Comparison of ENCODE assay signal across 13 mouse cellular contexts in genomic region chr16:18342076-18342475, GRCm38 (mm10). TPM values are rescaled to one million over a fixed set of nuclear protein-coding genes. Genes with fewer than 3 reads are reported as not detected.
DNase-seq lines count a peak whose midpoint lies in the region; ATAC-seq and TF ChIP-seq lines count a peak whose summit lies in the region.
"Had no signal": no experiment of that assay in that cellular context is flagged by ENCODE, and none has a peak within 500 bp of the region (broad histone marks: within the 10 kb centered on the region; RNA-seq: fewer than 3 reads in every experiment).

No protein-coding gene starts in this region.

- no peak for TF ChIP-seq POLR2A in small intestine, adult 2 months (IDR thresholded peaks at IDR 0.05; ENCODE audit: low read depth, low read length)

- TF ChIP-seq CTCF in intestine, postnatal 0 days (IDR thresholded peaks at IDR 0.05; ENCODE audit: low read depth) = no peak
- TF ChIP-seq CTCF in small intestine, adult 2 months (IDR thresholded peaks at IDR 0.05; ENCODE audit: extremely low read depth, insufficient read length, insufficient replicate concordance, low read depth, low read length) = no peak

- WGBS in embryonic facial prominence, embryonic 13.5 days = 81% methylated on average over 2 of the region's 2 CpGs
- 91% methylated on average over 2 of the region's 2 CpGs for WGBS in embryonic facial prominence, embryonic 10.5 days
- 82% methylated on average over 2 of the region's 2 CpGs for WGBS in midbrain, embryonic 10.5 days
- WGBS in midbrain, embryonic 11.5 days = 69% methylated on average over 2 of the region's 2 CpGs
- WGBS in intestine, postnatal 0 days = 45% methylated on average over 2 of the region's 2 CpGs
- WGBS in small intestine, adult 2 months = 25% methylated on average over 2 of the region's 2 CpGs

- H3K4me3 ChIP-seq in embryonic facial prominence, embryonic 13.5 days = no peak overlapping the region
- H3K4me3 ChIP-seq in embryonic facial prominence, embryonic 10.5 days = no peak overlapping the region
- H3K4me3 ChIP-seq in midbrain, embryonic 10.5 days = peak overlapping the region; percentile 66; the same call in 1 of the 2 replicates
- H3K4me3 ChIP-seq in midbrain, embryonic 11.5 days (ENCODE audit: low read depth, low read length) = no peak overlapping the region; the same call in 1 of the 2 replicates
- peak overlapping the region; percentile 67; the same call in 1 of the 2 replicates for H3K4me3 ChIP-seq in intestine, postnatal 0 days (ENCODE audit: low read depth, low read length)
- no peak overlapping the region for H3K4me3 ChIP-seq in small intestine, adult 2 months (ENCODE audit: low read depth, low read length)

- H3K27me3 ChIP-seq in embryonic facial prominence, embryonic 13.5 days = 0 out of 2 replicates have a peak, but pooled peaks cover 6% of the 10 kb centered on the region
- H3K27me3 ChIP-seq in embryonic facial prominence, embryonic 10.5 days (replicated peaks; ENCODE audit: low read depth, poor library complexity, severe bottlenecking) = peaks cover 11% of the 10 kb centered on the region
- H3K27me3 ChIP-seq in midbrain, embryonic 10.5 days (ENCODE audit: low read depth, poor library complexity, severe bottlenecking) = peaks cover 14% of the 10 kb centered on the region
- no peaks in the 10 kb centered on the region; the same call in 1 of the 2 replicates for H3K27me3 ChIP-seq in midbrain, embryonic 11.5 days (ENCODE audit: control insufficient read depth, insufficient read depth, low read length)
- H3K27me3 ChIP-seq in intestine, postnatal 0 days (replicated peaks; ENCODE audit: control insufficient read depth, insufficient read depth, low read length) = no peaks in the 10 kb centered on the region
- no peaks in the 10 kb centered on the region for H3K27me3 ChIP-seq in small intestine, adult 2 months (ENCODE audit: control insufficient read depth, insufficient read depth, low read length)
- H3K27me3 ChIP-seq: forebrain, embryonic 13.5 days had no signal

- no peaks in the 10 kb centered on the region for H3K9me3 ChIP-seq in embryonic facial prominence, embryonic 13.5 days
- no peaks in the 10 kb centered on the region for H3K9me3 ChIP-seq in embryonic facial prominence, embryonic 10.5 days
- H3K9me3 ChIP-seq in midbrain, embryonic 10.5 days (replicated peaks) = no peaks in the 10 kb centered on the region
- no peaks in the 10 kb centered on the region for H3K9me3 ChIP-seq in midbrain, embryonic 11.5 days (ENCODE audit: control insufficient read depth, low read length)
- no peaks in the 10 kb centered on the region for H3K9me3 ChIP-seq in intestine, postnatal 0 days (ENCODE audit: control insufficient read depth)
- H3K9me3 ChIP-seq: forebrain, embryonic 13.5 days; megakaryocyte, embryonic 14.5 days had no signal

- H3K4me2 ChIP-seq in embryonic facial prominence, embryonic 13.5 days = no peak overlapping the region
- no peak overlapping the region for H3K4me2 ChIP-seq in midbrain, embryonic 11.5 days
- H3K4me2 ChIP-seq in intestine, postnatal 0 days (replicated peaks; ENCODE audit: low read depth) = peak overlapping the region; percentile 80

- H3K36me3 ChIP-seq in embryonic facial prominence, embryonic 13.5 days = no peaks in the 10 kb centered on the region
- 0 out of 2 replicates have a peak, but pooled peaks cover 3% of the 10 kb centered on the region for H3K36me3 ChIP-seq in embryonic facial prominence, embryonic 10.5 days (replicated peaks)
- peaks cover 9% of the 10 kb centered on the region for H3K36me3 ChIP-seq in midbrain, embryonic 10.5 days
- no peaks in the 10 kb centered on the region for H3K36me3 ChIP-seq in midbrain, embryonic 11.5 days (ENCODE audit: control insufficient read depth, insufficient read depth, low read length)
- peaks cover 14% of the 10 kb centered on the region for H3K36me3 ChIP-seq in intestine, postnatal 0 days (ENCODE audit: control insufficient read depth, insufficient read depth)
- H3K36me3 ChIP-seq in small intestine, adult 2 months (ENCODE audit: control insufficient read depth, insufficient read depth, low read length) = peaks cover 10% of the 10 kb centered on the region

- no peak for ATAC-seq in embryonic facial prominence, embryonic 13.5 days (ENCODE audit: insufficient number of reproducible peaks, insufficient read depth, low FRiP score, low TSS enrichment, low read depth)
- no peak for ATAC-seq in midbrain, embryonic 11.5 days (ENCODE audit: low FRiP score)
- ATAC-seq in intestine, postnatal 0 days = peak; percentile 26; the same call in 1 of the 2 replicates
- ATAC-seq: forebrain, embryonic 13.5 days had no signal

- H3K27ac ChIP-seq in embryonic facial prominence, embryonic 13.5 days = no peak overlapping the region
- H3K27ac ChIP-seq in embryonic facial prominence, embryonic 10.5 days (replicated peaks) = no peak overlapping the region
- H3K27ac ChIP-seq in midbrain, embryonic 10.5 days (replicated peaks) = no peak overlapping the region
- H3K27ac ChIP-seq in midbrain, embryonic 11.5 days (ENCODE audit: low read depth, low read length) = no peak overlapping the region
- peak overlapping the region; percentile 63 for H3K27ac ChIP-seq in intestine, postnatal 0 days (ENCODE audit: low read depth, low read length)
- peak overlapping the region; percentile 57 for H3K27ac ChIP-seq in small intestine, adult 2 months (ENCODE audit: insufficient read depth, low read depth, low read length)
- H3K27ac ChIP-seq: forebrain, embryonic 13.5 days had no signal

- DNase-seq in embryonic facial prominence, embryonic 10.5 days (ENCODE audit: low spot score) = no peak
- DNase-seq in midbrain, embryonic 10.5 days (ENCODE audit: low spot score) = no peak
- DNase-seq in midbrain, embryonic 11.5 days (ENCODE audit: low spot score, missing footprints) = no peak
- no peak for DNase-seq in layer of hippocampus, adult 11-12 months (ENCODE audit: low spot score)
- no peak for DNase-seq in adrenal gland, adult 18-20 months (ENCODE audit: low spot score in 2 of 2)
- DNase-seq: embryo, embryonic 11 days; kidney, adult 11 months; layer of hippocampus, postnatal 36 days had no signal

- peaks cover 14% of the 10 kb centered on the region for H3K4me1 ChIP-seq in embryonic facial prominence, embryonic 13.5 days
- H3K4me1 ChIP-seq in embryonic facial prominence, embryonic 10.5 days = peaks cover 22% of the 10 kb centered on the region
- H3K4me1 ChIP-seq in midbrain, embryonic 10.5 days = peaks cover 50% of the 10 kb centered on the region
- peaks cover 24% of the 10 kb centered on the region for H3K4me1 ChIP-seq in midbrain, embryonic 11.5 days (ENCODE audit: control insufficient read depth, insufficient read depth, low read length)
- H3K4me1 ChIP-seq in intestine, postnatal 0 days (replicated peaks; ENCODE audit: control insufficient read depth, insufficient read depth, low read length) = peaks cover 16% of the 10 kb centered on the region
- peaks cover 14% of the 10 kb centered on the region for H3K4me1 ChIP-seq in small intestine, adult 2 months (ENCODE audit: control insufficient read depth, insufficient read depth, insufficient read length, low read length)

- H3K9ac ChIP-seq in embryonic facial prominence, embryonic 13.5 days = 0 out of 2 replicates have a peak overlapping the region, but pooled peaks have one; percentile 28
- H3K9ac ChIP-seq in midbrain, embryonic 11.5 days (ENCODE audit: low read length) = no peak overlapping the region
- 0 out of 2 replicates have a peak overlapping the region, but pooled peaks have one; percentile 71 for H3K9ac ChIP-seq in intestine, postnatal 0 days (ENCODE audit: low read depth, low read length)

RNA-seq across cellular contexts. Expression of gene Tango2, which starts 5.8 kb away (rescaled TPM):
- 27.6 and 30.6 TPM in 2 replicates for polyA plus RNA-seq in embryonic facial prominence, embryonic 13.5 days (2015; fragmentation: Nextera tagmentation; extraction: Ambion mirVana)
- polyA plus RNA-seq in embryonic facial prominence, embryonic 10.5 days (2016; fragmentation: Nextera tagmentation; extraction: Ambion mirVana) = 29.1 and 31.5 TPM in 2 replicates
- 40.1 and 45.2 TPM in 2 replicates for polyA plus RNA-seq in midbrain, embryonic 10.5 days (2016; fragmentation: Nextera tagmentation; extraction: Ambion mirVana)
- polyA plus RNA-seq in midbrain, embryonic 11.5 days (2014; fragmentation: Nextera tagmentation; extraction: Ambion mirVana) = 38.9 and 39.2 TPM in 2 replicates
- 78.6 and 85.2 TPM in 2 replicates for polyA plus RNA-seq in intestine, postnatal 0 days (2015; fragmentation: Nextera tagmentation; extraction: Ambion mirVana)
- 32.2 and 78.0 TPM in 2 replicates for polyA plus RNA-seq in small intestine, adult 2 months (2012; rRNA removed)
- 10 to 100 TPM; 24.2 to 31.3 TPM for total RNA-seq in adrenal gland, adult 18-20 months (2021)

RNA-seq across cellular contexts. Expression of gene Arvcf, which starts 5.9 kb away (rescaled TPM):
- polyA plus RNA-seq in embryonic facial prominence, embryonic 13.5 days (2015; fragmentation: Nextera tagmentation; extraction: Ambion mirVana) = 30.8 and 33.6 TPM in 2 replicates
- 65.8 and 71.2 TPM in 2 replicates for polyA plus RNA-seq in embryonic facial prominence, embryonic 10.5 days (2016; fragmentation: Nextera tagmentation; extraction: Ambion mirVana)
- 110 and 133 TPM in 2 replicates for polyA plus RNA-seq in midbrain, embryonic 10.5 days (2016; fragmentation: Nextera tagmentation; extraction: Ambion mirVana)
- polyA plus RNA-seq in midbrain, embryonic 11.5 days (2014; fragmentation: Nextera tagmentation; extraction: Ambion mirVana) = 66.9 and 71.0 TPM in 2 replicates
- 9.3 and 9.6 TPM in 2 replicates for polyA plus RNA-seq in intestine, postnatal 0 days (2015; fragmentation: Nextera tagmentation; extraction: Ambion mirVana)
- polyA plus RNA-seq in small intestine, adult 2 months (2012; rRNA removed) = 10.7 and 17.1 TPM in 2 replicates
- 10 to 100 TPM; 26.6 to 27.5 TPM for total RNA-seq in adrenal gland, adult 18-20 months (2021)

RNA-seq across cellular contexts. Expression of gene Dgcr8, which starts 53.0 kb away (rescaled TPM):
- 38.6 and 39.9 TPM in 2 replicates for polyA plus RNA-seq in embryonic facial prominence, embryonic 13.5 days (2015; fragmentation: Nextera tagmentation; extraction: Ambion mirVana)
- polyA plus RNA-seq in embryonic facial prominence, embryonic 10.5 days (2016; fragmentation: Nextera tagmentation; extraction: Ambion mirVana) = 47.3 and 50.9 TPM in 2 replicates
- polyA plus RNA-seq in midbrain, embryonic 10.5 days (2016; fragmentation: Nextera tagmentation; extraction: Ambion mirVana) = 46.1 and 47.6 TPM in 2 replicates
- polyA plus RNA-seq in midbrain, embryonic 11.5 days (2014; fragmentation: Nextera tagmentation; extraction: Ambion mirVana) = 33.1 and 34.9 TPM in 2 replicates
- polyA plus RNA-seq in intestine, postnatal 0 days (2015; fragmentation: Nextera tagmentation; extraction: Ambion mirVana) = 7.1 TPM in 2 replicates
- polyA plus RNA-seq in small intestine, adult 2 months (2012; rRNA removed) = 6.3 and 14.5 TPM in 2 replicates
- total RNA-seq in adrenal gland, adult 18-20 months (2021) = 10 to 100 TPM; 19.4 to 27.3 TPM

Comparison
In these comparisons a context has a peak if more than half of its experiments do, and no peak if none do; other contexts are left out.
1. H3K4me3 ChIP-seq: peak in midbrain, embryonic 10.5 days (single experiment) and intestine, postnatal 0 days (single experiment); none in embryonic facial prominence, embryonic 13.5 days (single experiment), embryonic facial prominence, embryonic 10.5 days (single experiment), midbrain, embryonic 11.5 days (single experiment) and small intestine, adult 2 months (single experiment).
2. H3K27ac ChIP-seq: peak in intestine, postnatal 0 days (single experiment) and small intestine, adult 2 months (single experiment); none in embryonic facial prominence, embryonic 13.5 days (single experiment), embryonic facial prominence, embryonic 10.5 days (single experiment), midbrain, embryonic 10.5 days (single experiment) and midbrain, embryonic 11.5 days (single experiment).